Mouse (Mus musculus): ENCODE results near the gene Rapgef4.
A peak's percentile ranks its signal among the peaks of the same experiment; 100 is the strongest.

The Rapgef4 gene

GRCm38 (mm10) chr2:72082846-72083245 lies 101.8 kb downstream of the Rapgef4 start:
- no peak for DNase-seq

DNA sequence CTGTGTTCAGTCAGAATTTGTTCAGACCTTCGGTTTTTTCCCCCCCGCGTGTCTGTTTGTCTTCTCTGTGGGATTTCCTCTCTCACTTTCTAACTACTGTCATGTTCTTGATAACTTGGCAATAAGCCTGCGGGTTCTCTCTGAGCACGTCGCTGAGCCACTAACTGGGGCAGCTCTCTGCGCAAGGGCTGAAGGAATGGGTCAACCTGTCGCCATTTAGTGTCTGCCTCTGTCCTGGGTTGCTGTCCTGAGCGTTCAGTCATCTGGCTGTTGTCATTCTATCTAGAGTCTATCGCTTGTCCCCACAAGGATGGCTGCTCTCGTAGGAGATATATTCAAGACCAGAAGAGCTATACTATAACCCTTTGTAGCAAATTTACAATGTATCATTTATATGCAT lies 107.8 kb downstream of the Rapgef4 start:
- no peak for DNase-seq

GRCm38 (mm10) chr2:72090061-72090460 lies 109.0 kb downstream of the Rapgef4 start:
- DNase-seq, result no peak

- no peak for DNase-seq
These were observed 111.0 kb downstream of the Rapgef4 start for GRCm38 (mm10) chr2:72092046-72092445.

GRCm38 (mm10) chr2:72093402-72094037 lies 112.5 kb downstream of the Rapgef4 start:
- no peak for DNase-seq

DNA sequence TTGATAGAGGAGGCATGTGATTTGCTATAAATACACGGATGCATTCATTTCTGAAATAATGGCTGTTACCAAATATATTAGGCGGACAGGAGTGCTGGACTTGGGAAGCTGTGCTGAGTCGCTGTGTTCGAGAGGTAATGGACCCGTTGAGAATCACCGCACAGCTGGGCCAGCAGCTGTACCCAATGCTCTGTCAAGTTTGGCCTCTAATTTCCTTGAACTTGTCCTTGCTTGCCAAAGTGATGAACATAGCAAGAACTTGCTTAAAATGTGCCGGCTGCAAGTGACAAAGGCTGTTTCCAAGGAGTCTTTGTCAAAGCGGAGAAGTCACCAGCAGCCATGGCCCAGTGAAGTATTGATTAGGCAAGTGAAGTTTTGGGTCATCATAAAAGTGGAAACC lies 113.0 kb downstream of the Rapgef4 start:
- DNase-seq, result no peak

- no peak for DNase-seq
These were observed 113.4 kb downstream of the Rapgef4 start for GRCm38 (mm10) chr2:72094446-72094845.

- no peak for DNase-seq
These were observed 114.0 kb downstream of the Rapgef4 start for GRCm38 (mm10) chr2:72095002-72095401.

GRCm38 (mm10) chr2:72096345-72096744 lies 115.3 kb downstream of the Rapgef4 start:
- DNase-seq, result peak; percentile 53

DNA sequence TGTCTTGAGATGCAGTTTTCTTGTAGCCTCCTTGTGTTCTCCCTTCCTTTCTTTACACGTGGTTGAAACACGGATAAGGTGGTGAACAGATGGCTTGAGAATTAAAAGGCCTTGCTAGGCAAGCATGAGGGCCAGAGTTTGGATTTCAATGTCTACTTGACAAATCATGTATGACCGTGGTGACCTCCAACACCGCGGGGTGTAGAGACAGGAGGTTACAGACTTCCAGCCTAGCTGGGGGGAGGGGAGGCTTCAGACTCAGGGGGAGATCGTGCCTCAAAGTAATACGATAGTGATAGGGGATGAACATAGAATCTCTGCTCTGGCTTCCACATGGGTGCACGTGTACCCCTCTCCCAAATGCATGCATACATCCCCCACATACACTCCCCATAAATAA lies 117.3 kb downstream of the Rapgef4 start:
- DNase-seq, result no peak

DNA sequence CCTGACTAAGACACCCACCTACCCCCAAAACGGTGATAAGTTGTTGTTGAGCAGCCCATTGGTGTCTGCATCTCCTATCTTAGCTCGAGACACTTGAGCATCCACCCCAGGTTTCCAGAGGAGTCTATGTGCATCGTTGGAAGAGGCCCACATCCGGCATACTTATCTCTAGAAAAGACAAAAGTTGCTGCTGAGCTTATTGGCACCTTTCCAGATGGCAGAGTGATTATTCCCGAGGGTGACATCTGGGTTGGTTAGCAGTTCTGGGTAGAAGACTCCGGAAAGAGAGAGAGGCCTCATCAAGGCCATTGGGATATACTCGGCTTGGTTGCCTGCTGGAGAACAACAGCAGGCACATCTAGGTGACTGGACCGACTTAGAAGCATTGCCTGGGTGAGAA lies 123.6 kb downstream of the Rapgef4 start:
- no peak for DNase-seq

GRCm38 (mm10) chr2:72107525-72108180 lies 126.6 kb downstream of the Rapgef4 start:
- DNase-seq, result no peak

DNA sequence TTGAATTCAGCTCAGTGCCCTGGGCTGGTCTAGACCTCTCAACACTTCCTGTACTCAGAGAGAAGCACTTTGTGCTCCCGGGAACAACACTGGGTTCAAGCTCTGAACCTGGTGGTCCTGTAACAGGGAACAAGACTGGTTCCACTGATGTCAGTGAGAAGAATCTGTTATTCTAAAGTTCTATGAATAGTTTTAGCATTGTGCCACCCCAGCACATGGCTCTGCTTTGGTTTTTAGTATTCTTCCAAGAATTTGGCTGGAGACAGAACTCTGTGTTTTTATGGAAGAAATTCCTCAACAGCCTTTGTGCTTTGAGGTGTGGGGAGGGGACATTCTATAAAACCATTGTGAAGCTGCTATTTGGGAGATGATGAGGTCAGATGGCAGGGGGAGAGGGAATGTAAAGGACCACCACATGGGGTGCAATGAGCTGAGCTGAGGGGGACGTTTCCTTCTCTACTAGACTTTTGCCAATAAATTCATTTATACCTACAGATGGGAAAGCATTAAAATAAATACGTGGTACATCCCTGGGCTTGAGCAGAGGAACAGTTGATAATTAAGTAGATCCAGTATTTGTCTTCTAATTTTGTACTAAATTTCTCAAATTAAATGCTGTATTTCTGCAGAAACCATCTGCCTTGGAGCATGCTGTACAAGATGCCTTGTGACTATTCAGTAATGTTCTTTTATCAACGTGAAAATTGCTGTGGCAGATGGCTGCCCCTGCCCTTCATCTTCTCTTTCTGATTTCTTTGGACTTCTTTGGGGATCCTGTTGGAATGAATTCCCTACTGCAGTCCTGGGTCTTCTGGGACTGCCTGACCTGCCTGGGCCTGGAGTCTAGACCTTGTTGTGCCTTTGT lies 127.6 kb downstream of the Rapgef4 start:
- DNase-seq, result no peak

DNA sequence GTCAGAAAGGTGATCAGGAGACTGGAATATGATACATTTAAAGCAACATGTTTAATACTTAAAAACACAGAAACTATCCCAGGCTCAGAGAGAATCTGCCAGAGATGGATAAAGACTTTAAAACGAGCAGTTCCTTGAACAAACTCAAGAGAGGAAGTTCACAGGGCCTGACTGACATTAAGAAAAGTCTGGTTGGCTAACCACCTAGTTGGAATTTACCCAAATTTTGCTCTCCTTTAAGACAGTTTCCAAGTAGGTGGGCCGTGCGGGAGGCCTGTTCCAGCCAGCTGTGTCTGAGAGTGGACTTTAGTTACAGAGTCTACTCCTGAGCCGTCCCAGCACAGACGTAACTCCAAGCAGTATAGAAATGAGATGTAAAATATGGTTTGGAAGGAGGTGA lies 129.4 kb downstream of the Rapgef4 start:
- DNase-seq, result no peak

DNA sequence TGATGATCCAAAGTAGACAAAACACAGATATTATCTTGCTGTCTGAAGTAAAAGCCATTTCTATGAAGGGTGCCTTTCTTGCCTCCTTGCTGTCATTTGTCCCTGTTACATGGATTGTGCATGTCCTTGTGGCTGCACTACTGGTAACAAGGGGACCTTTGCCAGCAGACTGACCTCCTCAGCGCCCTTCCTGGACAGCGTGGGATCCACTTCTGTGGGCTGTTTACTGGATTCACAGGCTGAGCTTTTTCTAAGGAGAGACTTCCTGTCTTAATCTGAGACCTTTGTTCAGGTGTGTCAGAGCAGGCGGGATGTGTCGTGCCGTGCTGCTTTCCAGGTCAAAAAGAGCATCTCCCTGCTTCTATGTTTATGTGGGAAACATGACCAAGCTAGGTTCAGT lies 132.7 kb downstream of the Rapgef4 start:
- DNase-seq, result no peak

DNA sequence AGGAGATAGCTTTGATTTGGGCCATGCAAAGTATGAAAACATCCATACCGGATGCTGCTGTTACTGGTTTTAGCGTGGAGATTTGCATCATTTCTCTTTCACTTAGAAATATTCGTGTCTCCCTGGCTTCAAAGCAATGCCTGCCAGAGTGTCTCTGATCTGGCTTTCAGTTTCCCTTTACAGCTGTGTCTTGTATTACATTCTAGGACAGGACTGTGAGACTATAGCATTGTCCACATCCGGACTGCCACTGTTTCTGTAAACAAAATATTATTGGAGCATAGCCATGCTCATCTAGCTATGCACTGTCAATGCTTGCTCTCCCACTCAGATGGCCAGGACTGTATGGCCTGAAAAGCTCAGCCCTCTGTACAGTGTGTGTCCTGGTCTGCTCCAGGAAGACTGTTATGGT lies 133.1 kb downstream of the Rapgef4 start:
- no peak for DNase-seq

- no peak for DNase-seq
These were observed 135.1 kb downstream of the Rapgef4 start for GRCm38 (mm10) chr2:72116103-72116502.

DNA sequence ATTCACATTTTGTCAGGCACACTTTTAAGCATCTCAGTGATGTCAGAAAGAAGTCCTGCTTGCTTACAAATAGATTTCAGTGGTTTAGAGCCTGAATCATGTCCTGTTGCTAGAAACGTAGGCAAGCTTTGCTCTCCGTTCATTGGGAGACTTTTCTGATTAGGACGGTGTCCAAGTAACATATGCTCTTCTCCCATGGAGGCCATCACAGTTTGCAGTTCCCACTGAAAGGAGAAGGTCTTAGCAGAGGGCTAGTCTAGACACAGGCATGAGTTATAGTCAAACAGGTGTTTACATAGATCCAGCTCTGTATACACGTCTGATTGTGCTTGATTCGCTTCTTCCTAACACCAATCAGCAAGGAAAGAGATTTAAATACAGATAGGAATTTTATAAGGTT lies 135.7 kb downstream of the Rapgef4 start:
- DNase-seq, result no peak

DNA sequence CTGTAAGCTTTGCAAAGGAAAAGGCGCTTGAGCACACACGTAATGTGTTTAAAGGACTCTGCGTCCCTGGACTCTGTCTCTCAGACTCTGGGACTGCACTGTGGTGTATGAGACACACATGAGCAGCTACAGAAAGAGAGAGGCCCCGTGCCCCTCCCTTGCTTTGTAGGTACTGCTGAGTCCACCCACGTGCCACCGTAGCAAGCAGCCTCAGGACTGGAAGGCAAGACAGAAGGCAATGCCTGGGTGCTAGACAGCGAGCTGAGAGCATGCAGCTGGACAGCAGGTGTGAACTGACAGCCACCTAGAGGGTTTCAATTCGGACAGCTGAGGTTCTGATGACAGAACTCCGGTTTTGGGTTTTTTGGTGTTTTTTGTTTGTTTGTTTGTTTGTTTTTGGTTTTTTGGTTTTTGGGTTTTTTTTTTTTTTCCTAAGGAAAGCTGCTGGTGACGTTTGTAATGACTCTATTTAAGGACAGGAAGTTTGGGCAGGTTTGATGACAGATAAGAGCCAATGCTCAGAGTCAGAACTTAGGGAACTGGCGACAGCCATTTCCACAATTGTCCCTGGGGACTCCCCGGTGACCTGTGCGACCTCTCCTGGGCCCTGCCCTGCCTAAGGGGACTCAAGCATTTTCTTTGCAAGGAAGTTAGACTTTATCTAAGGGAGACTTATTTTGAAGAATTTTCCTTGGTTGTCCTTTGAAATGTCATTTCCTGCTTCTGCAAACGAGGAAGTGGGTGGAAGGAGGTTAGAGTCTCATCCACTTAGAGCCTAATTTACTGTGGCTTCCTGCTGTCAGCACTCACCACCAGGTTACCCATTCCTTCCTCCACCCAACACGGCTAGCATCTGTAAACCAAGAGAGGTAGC lies 136.3 kb downstream of the Rapgef4 start:
- DNase-seq, result no peak

GRCm38 (mm10) chr2:72120211-72120610 lies 139.2 kb downstream of the Rapgef4 start:
- DNase-seq, result no peak

DNA sequence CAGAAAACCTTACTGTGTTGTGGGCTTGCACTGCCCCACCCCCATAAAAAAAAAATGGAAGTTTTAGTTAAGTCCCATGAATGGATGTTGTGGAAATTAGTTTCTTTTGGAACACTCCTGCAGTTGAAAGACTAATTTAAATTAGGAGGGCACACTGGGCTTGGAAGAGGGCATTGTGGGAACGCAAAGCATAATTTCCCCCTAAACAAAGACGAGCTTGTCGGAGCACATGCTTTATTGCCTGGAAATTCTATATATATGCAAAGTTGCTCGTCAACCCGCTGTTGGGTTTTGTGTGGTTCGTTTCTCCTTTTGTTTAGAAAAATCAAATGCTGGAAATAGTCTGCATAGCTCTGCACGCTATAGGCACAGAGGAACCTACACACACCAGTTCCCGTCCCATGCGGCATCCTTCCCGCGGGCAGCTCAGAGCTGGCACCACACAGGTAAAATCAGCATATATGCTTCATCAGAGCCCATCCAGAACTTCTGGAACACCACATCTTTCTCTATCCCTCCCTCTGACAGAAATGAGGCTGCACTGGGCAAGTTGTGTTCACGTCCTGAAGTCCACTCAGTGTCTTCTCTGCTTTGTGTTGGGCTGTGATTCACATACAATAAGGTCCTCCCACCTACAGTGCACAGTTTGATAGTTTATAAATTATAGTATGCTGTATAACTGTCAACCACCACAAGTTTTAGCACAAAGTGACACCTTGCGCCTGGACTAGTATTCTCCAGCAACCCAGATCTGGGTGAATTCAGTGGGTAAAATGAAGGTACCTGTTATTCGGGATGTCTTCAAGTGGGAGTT lies 141.6 kb downstream of the Rapgef4 start:
- DNase-seq, result no peak

DNA sequence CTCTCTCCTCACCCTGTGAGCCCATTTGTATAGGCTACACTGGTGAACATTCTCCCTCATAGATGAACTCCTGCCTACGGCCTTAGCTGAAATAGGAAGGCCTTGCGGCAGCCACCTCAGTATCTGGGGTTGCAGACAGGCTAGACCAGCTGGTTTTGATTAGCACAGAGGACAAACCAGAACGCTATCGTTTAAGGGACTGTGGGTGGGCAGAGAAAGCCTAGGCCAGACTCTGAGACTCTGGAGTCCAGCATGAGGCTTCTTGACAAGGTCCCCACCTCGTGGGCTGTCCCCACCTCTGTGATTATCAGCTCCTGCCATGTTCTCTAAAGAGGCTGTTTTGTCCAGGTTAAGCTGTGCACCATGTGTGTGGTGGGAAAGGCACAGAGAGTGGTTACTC lies 142.8 kb downstream of the Rapgef4 start:
- DNase-seq, result no peak

Measured in right cerebral cortex, postnatal 14 days (tissue).